Mouse (Mus musculus) MEL (cell line): ENCODE results near the gene Reln.

ENCODE experiments used
- BHLHE40 ChIP-seq: IDR thresholded peaks from 2 replicates; pipeline ENCODE4 v1.6.1; 2012; ENCODE audit warnings: low read depth, mild to moderate bottlenecking, inconsistent platforms, low read length, improper control_type of control experiment, borderline replicate concordance
- CTCF ChIP-seq, 3 experiments: IDR thresholded peaks in 2 of 3; conservative IDR thresholded peaks in 1 of 3; 2 replicates each; pipeline ENCODE4 v1.5.1; 2011 to 2012; ENCODE audit warnings: low read length in 3 of 3, low read depth in 2 of 3, mild to moderate bottlenecking in 2 of 3, improper control_type of control experiment in 1 of 3, inconsistent platforms in 1 of 3, mixed read lengths in 1 of 3, moderate library complexity in 1 of 3; ENCODE audit not compliant: control insufficient read depth in 1 of 3, insufficient read depth in 1 of 3, poor library complexity in 1 of 3, severe bottlenecking in 1 of 3
- ELF1 ChIP-seq: IDR thresholded peaks from 2 replicates; pipeline ENCODE4 v1.6.1; 2014; ENCODE audit warnings: low read depth, mild to moderate bottlenecking, inconsistent platforms, low read length, improper control_type of control experiment, moderate library complexity
- EP300 ChIP-seq, 2 experiments: IDR thresholded peaks; 2 replicates each; pipeline ENCODE4 v1.6.1; 2011; ENCODE audit warnings: improper control_type of control experiment in 2 of 2, low read length in 2 of 2, low read depth in 1 of 2, mild to moderate bottlenecking in 1 of 2
- GATA1 ChIP-seq: IDR thresholded peaks from 2 replicates; pipeline ENCODE4 v1.6.1; 2011; ENCODE audit warnings: low read depth, low read length, improper control_type of control experiment
- JUND ChIP-seq: IDR thresholded peaks from 2 replicates; pipeline ENCODE4 v1.6.1; 2011; ENCODE audit warnings: low read depth, mild to moderate bottlenecking, improper control_type of control experiment, low read length
- MAX ChIP-seq: IDR thresholded peaks from 2 replicates; pipeline ENCODE4 v1.6.1; 2011; ENCODE audit warnings: low read length, improper control_type of control experiment
- MAZ ChIP-seq: IDR thresholded peaks from 2 replicates; pipeline ENCODE4 v1.6.1; 2012; ENCODE audit warnings: low read depth, mild to moderate bottlenecking, inconsistent platforms, low read length, improper control_type of control experiment
- POLR2A ChIP-seq, 2 experiments: IDR thresholded peaks; 2 replicates each; pipeline ENCODE4 v1.6.1; 2011 to 2012; ENCODE audit warnings: low read length in 2 of 2, mild to moderate bottlenecking in 2 of 2, control low read depth in 1 of 2, improper control_type of control experiment in 1 of 2, low read depth in 1 of 2, moderate library complexity in 1 of 2; ENCODE audit not compliant: control insufficient read depth in 1 of 2, insufficient read depth in 1 of 2, poor library complexity in 1 of 2
- SIN3A ChIP-seq: IDR thresholded peaks from 2 replicates; pipeline ENCODE4 v1.6.1; 2012; ENCODE audit warnings: low read length, improper control_type of control experiment, inconsistent platforms
- TCF12 ChIP-seq: IDR thresholded peaks from 2 replicates; pipeline ENCODE4 v1.6.1; 2014; ENCODE audit warnings: low read depth, mild to moderate bottlenecking, inconsistent platforms, low read length, improper control_type of control experiment, moderate library complexity
- ZKSCAN1 ChIP-seq: IDR thresholded peaks from 2 replicates; pipeline ENCODE4 v1.6.1; 2012; ENCODE audit warnings: low read depth, mild to moderate bottlenecking, inconsistent platforms, low read length, improper control_type of control experiment, moderate library complexity

DNA sequence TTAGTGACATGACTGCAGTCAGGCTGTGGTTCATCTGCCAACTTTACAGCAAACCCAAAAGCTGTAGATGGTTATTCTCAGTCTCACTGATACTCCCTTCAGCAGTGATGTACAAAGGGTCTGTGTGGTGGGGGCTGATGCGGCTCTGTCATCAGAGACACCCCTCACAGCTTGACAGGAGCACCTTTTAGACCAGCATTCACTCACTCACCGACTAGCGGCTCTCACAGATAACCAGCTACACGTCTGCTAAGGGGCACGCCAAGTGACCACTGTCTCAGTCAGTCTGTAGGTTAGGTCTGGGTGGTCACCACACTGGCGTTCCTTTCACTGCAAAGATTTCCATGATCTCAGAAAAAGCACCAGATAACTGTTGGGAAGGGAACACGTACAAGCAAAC, 2.0 kb downstream of the Reln start:
- no peak for TF ChIP-seq MAZ
- no peak for TF ChIP-seq CTCF (IDR thresholded peaks at IDR 0.05 in 2 of 3, conservative IDR thresholded peaks at IDR 0.05 in 1 of 3; ENCODE audit: control insufficient read depth in 1 of 3, insufficient read depth in 1 of 3, low read depth in 2 of 3, low read length in 3 of 3, poor library complexity in 1 of 3, severe bottlenecking in 1 of 3)
- TF ChIP-seq SIN3A, result no peak
- no peak for TF ChIP-seq JUND
- TF ChIP-seq POLR2A (IDR thresholded peaks at IDR 0.05; ENCODE audit: control insufficient read depth in 1 of 2, insufficient read depth in 1 of 2, low read depth in 1 of 2, low read length in 2 of 2, poor library complexity in 1 of 2), result no peak
- no peak for TF ChIP-seq ZKSCAN1
- no peak for TF ChIP-seq MAX
- no peak for TF ChIP-seq BHLHE40
- TF ChIP-seq GATA1, result no peak
- no peak for TF ChIP-seq TCF12
- TF ChIP-seq EP300 (IDR thresholded peaks at IDR 0.05; ENCODE audit: low read depth in 1 of 2, low read length in 2 of 2), result no peak
- TF ChIP-seq ELF1, result no peak
